Mouse (Mus musculus): Measurements from ENCODE around the gene Nlgn1. TPM values are rescaled to one million over a fixed set of nuclear protein-coding genes. Genes with fewer than 3 reads are reported as not detected.
"Not testable (repeated sequence)": the region's sequence is repeated elsewhere in the genome, so short reads cannot be mapped to it uniquely, and the experiment has no call there.

Gene Nlgn1
- polyA plus RNA-seq, 1 experiment from 2014 or later: 0.34 TPM

DNA sequence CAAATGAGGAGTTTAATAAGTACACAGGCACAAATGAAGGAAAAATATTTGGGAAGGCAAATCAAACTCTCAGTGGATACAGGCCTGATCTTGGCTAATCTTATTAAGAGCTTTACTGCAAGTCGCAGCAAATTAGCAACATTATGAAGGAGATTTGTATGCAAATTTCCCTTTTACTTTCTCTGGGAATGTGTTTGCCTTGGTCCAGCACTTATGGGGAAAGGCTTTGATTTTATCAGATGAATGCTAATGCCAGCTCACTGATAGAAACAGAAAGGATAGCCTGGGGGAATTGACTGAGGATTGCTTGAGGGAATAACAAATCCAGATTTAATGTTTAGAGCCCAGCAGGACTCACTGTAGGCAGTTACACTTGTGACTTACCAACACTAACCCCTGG lies 725.7 kb downstream of the Nlgn1 start:
- no peak overlapping the region for H3K9ac ChIP-seq (ENCODE audit: low read length)
- no peaks in the 10 kb centered on the region for H3K36me3 ChIP-seq (ENCODE audit: control insufficient read depth, insufficient read depth, low read length)
- H3K4me2 ChIP-seq (ENCODE audit: low read length): no peak overlapping the region
- no peaks in the 10 kb centered on the region for H3K9me3 ChIP-seq (ENCODE audit: control insufficient read depth, low read length)
- H3K4me3 ChIP-seq (ENCODE audit: control insufficient read depth in 1 of 2, insufficient read depth in 1 of 2, low read depth in 1 of 2, low read length in 2 of 2): no peak overlapping the region
- H3K4me1 ChIP-seq (ENCODE audit: control insufficient read depth in 2 of 2, insufficient read depth in 2 of 2, low read length in 2 of 2): no peaks in the 10 kb centered on the region
- 31% methylated on average over 1 of the region's 1 CpGs for WGBS
- H3K27me3 ChIP-seq (ENCODE audit: control insufficient read depth, insufficient read depth, low read length): no peaks in the 10 kb centered on the region
- no peak for ATAC-seq (ENCODE audit: insufficient number of reproducible peaks, insufficient read depth, low FRiP score, low read depth)
- no peak overlapping the region for H3K27ac ChIP-seq (replicated peaks in 1 of 2; ENCODE audit: control insufficient read depth in 1 of 2, insufficient read depth in 1 of 2, low read depth in 2 of 2, low read length in 2 of 2)

GRCm38 (mm10) chr3:25597513-25597912 lies 734.7 kb downstream of the Nlgn1 start:
- Histone ChIP-seq H3K9ac (ENCODE audit: low read length) (no peak overlapping the region), H3K4me3 (ENCODE audit: control insufficient read depth in 1 of 2, insufficient read depth in 1 of 2, low read depth in 1 of 2, low read length in 2 of 2) (no peak overlapping the region), H3K27ac (replicated peaks in 1 of 2; ENCODE audit: control insufficient read depth in 1 of 2, insufficient read depth in 1 of 2, low read depth in 2 of 2, low read length in 2 of 2) (no peak overlapping the region), H3K4me1 (ENCODE audit: control insufficient read depth in 2 of 2, insufficient read depth in 2 of 2, low read length in 2 of 2) (no peaks in the 10 kb centered on the region), H3K36me3 (ENCODE audit: control insufficient read depth, insufficient read depth, low read length) (no peaks in the 10 kb centered on the region), H3K27me3 (ENCODE audit: control insufficient read depth, insufficient read depth, low read length) (no peaks in the 10 kb centered on the region), H3K9me3 (ENCODE audit: control insufficient read depth, low read length) (no peaks in the 10 kb centered on the region), H3K4me2 (ENCODE audit: low read length) (no peak overlapping the region)
- no peak for ATAC-seq (ENCODE audit: insufficient number of reproducible peaks, insufficient read depth, low FRiP score, low read depth)
- 78% methylated on average over 5 of the region's 5 CpGs for WGBS

DNA sequence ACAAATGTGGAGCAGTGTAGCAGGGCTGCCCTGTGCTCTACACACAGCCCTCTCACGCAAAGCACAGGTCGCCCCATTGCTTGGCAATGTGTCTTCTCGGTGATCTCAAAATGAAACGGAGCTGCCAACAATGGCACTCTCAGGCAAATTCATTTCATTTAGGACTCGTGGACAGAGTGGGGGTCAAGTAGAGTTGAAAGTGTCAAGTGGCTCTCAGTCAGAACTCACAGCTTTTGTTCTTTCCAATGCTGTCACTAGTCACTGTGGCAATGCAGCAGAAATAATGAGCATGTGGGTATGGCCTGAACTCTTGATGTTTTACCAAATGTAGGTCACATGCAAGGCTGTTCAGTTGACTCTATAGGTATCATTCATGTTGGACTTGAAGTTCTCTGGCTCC lies 756.7 kb downstream of the Nlgn1 start:
- no peak for ATAC-seq (ENCODE audit: insufficient number of reproducible peaks, insufficient read depth, low FRiP score, low read depth)
- no peak overlapping the region for H3K4me3 ChIP-seq (ENCODE audit: control insufficient read depth in 1 of 2, insufficient read depth in 1 of 2, low read depth in 1 of 2, low read length in 2 of 2)
- H3K9ac ChIP-seq (ENCODE audit: low read length): no peak overlapping the region
- no peaks in the 10 kb centered on the region for H3K9me3 ChIP-seq (ENCODE audit: control insufficient read depth, low read length)
- H3K36me3 ChIP-seq (ENCODE audit: control insufficient read depth, insufficient read depth, low read length): no peaks in the 10 kb centered on the region
- no peak overlapping the region for H3K27ac ChIP-seq (replicated peaks in 1 of 2; ENCODE audit: control insufficient read depth in 1 of 2, insufficient read depth in 1 of 2, low read depth in 2 of 2, low read length in 2 of 2)
- no peak overlapping the region for H3K4me2 ChIP-seq (ENCODE audit: low read length)
- no peaks in the 10 kb centered on the region for H3K4me1 ChIP-seq (ENCODE audit: control insufficient read depth in 2 of 2, insufficient read depth in 2 of 2, low read length in 2 of 2)
- 59% methylated on average over 5 of the region's 5 CpGs for WGBS
- H3K27me3 ChIP-seq (ENCODE audit: control insufficient read depth, insufficient read depth, low read length): no peaks in the 10 kb centered on the region

DNA sequence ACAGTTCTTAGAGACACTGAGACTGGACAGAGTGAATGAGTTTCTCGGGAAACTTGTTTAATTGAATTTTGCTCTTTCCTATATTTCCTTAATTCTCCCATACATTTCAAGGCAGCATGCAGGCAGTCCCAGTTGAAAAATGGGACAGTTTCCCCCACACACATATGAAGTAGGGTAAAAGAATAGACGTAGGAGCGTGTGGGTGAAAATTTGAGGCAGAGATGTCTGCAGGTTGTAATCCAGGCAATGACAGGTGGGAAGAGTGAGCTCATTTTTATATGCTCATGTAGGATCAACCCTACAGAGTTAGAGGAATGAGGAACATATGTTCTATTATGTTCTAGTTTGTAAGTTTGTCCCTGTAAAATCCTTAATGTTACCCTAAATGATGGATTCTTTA lies 757.4 kb downstream of the Nlgn1 start:
- H3K36me3 ChIP-seq (ENCODE audit: control insufficient read depth, insufficient read depth, low read length): no peaks in the 10 kb centered on the region
- no peak for ATAC-seq (ENCODE audit: insufficient number of reproducible peaks, insufficient read depth, low FRiP score, low read depth)
- H3K4me2 ChIP-seq (ENCODE audit: low read length): no peak overlapping the region
- H3K9me3 ChIP-seq (ENCODE audit: control insufficient read depth, low read length): no peaks in the 10 kb centered on the region
- 81% methylated on average over 3 of the region's 3 CpGs for WGBS
- no peak overlapping the region for H3K4me3 ChIP-seq (ENCODE audit: control insufficient read depth in 1 of 2, insufficient read depth in 1 of 2, low read depth in 1 of 2, low read length in 2 of 2)
- H3K27ac ChIP-seq (replicated peaks in 1 of 2; ENCODE audit: control insufficient read depth in 1 of 2, insufficient read depth in 1 of 2, low read depth in 2 of 2, low read length in 2 of 2): no peak overlapping the region
- H3K27me3 ChIP-seq (ENCODE audit: control insufficient read depth, insufficient read depth, low read length): no peaks in the 10 kb centered on the region
- no peaks in the 10 kb centered on the region for H3K4me1 ChIP-seq (ENCODE audit: control insufficient read depth in 2 of 2, insufficient read depth in 2 of 2, low read length in 2 of 2)
- no peak overlapping the region for H3K9ac ChIP-seq (ENCODE audit: low read length)

GRCm38 (mm10) chr3:25558513-25558912 lies 773.7 kb downstream of the Nlgn1 start:
- not testable (repeated sequence) for H3K4me3 ChIP-seq (ENCODE audit: control insufficient read depth in 1 of 2, insufficient read depth in 1 of 2, low read depth in 1 of 2, low read length in 2 of 2); H3K27me3 ChIP-seq (ENCODE audit: control insufficient read depth, insufficient read depth, low read length); H3K9me3 ChIP-seq (ENCODE audit: control insufficient read depth, low read length); ATAC-seq (ENCODE audit: insufficient number of reproducible peaks, insufficient read depth, low FRiP score, low read depth); H3K9ac ChIP-seq (ENCODE audit: low read length); H3K27ac ChIP-seq (replicated peaks in 1 of 2; ENCODE audit: control insufficient read depth in 1 of 2, insufficient read depth in 1 of 2, low read depth in 2 of 2, low read length in 2 of 2); H3K36me3 ChIP-seq (ENCODE audit: control insufficient read depth, insufficient read depth, low read length); H3K4me1 ChIP-seq (ENCODE audit: control insufficient read depth in 2 of 2, insufficient read depth in 2 of 2, low read length in 2 of 2); H3K4me2 ChIP-seq (ENCODE audit: low read length)
- 81% methylated on average over 1 of the region's 1 CpGs for WGBS

DNA sequence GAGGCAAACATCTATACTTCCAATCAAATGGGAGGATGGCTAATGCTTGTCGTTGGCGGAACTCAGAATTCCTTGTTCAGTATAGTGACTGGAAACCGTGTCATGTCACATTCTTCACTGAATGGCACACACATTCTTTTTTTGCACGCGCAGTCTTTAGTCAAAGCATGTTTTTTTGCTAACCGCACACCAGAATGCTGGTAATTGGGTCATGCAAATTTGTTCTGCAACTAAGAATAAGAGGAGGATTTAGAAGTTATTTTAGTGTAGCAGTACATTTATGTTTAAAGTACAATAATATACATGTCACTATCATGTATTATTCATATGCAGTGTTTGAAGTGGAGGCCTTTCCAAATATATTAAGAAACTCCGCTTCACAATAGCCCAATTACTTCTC lies 783.2 kb downstream of the Nlgn1 start:
- H3K4me2 ChIP-seq (ENCODE audit: low read length); ATAC-seq (ENCODE audit: insufficient number of reproducible peaks, insufficient read depth, low FRiP score, low read depth); H3K36me3 ChIP-seq (ENCODE audit: control insufficient read depth, insufficient read depth, low read length); H3K4me3 ChIP-seq (ENCODE audit: control insufficient read depth in 1 of 2, insufficient read depth in 1 of 2, low read depth in 1 of 2, low read length in 2 of 2); H3K27ac ChIP-seq (replicated peaks in 1 of 2; ENCODE audit: control insufficient read depth in 1 of 2, insufficient read depth in 1 of 2, low read depth in 2 of 2, low read length in 2 of 2); H3K27me3 ChIP-seq (ENCODE audit: control insufficient read depth, insufficient read depth, low read length); H3K9ac ChIP-seq (ENCODE audit: low read length); H3K9me3 ChIP-seq (ENCODE audit: control insufficient read depth, low read length); H3K4me1 ChIP-seq (ENCODE audit: control insufficient read depth in 2 of 2, insufficient read depth in 2 of 2, low read length in 2 of 2): not testable (repeated sequence)
- 84% methylated on average over 4 of the region's 7 CpGs for WGBS

DNA sequence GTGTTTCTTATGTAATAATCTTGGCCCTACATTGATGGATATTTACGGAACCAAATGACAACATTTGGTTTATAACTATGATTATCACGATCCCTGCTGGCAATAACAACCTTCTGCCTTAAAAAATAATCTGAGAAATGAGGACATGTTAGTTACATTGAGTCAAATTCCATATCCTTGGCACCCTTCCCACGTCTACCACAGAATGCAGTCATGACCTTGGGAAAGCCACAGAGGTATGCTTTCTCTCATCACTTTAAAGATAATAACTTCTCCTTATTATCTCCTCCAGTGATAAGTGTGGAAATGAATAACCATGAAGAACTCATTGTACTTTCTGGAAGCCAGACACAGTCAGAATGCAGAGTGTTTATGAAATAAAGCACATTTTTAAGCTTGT lies 808.0 kb downstream of the Nlgn1 start:
- H3K9me3 ChIP-seq (ENCODE audit: control insufficient read depth, low read length); H3K4me3 ChIP-seq (ENCODE audit: control insufficient read depth in 1 of 2, insufficient read depth in 1 of 2, low read depth in 1 of 2, low read length in 2 of 2); H3K36me3 ChIP-seq (ENCODE audit: control insufficient read depth, insufficient read depth, low read length); H3K27me3 ChIP-seq (ENCODE audit: control insufficient read depth, insufficient read depth, low read length); ATAC-seq (ENCODE audit: insufficient number of reproducible peaks, insufficient read depth, low FRiP score, low read depth); H3K4me2 ChIP-seq (ENCODE audit: low read length); H3K9ac ChIP-seq (ENCODE audit: low read length); H3K4me1 ChIP-seq (ENCODE audit: control insufficient read depth in 2 of 2, insufficient read depth in 2 of 2, low read length in 2 of 2); H3K27ac ChIP-seq (replicated peaks in 1 of 2; ENCODE audit: control insufficient read depth in 1 of 2, insufficient read depth in 1 of 2, low read depth in 2 of 2, low read length in 2 of 2): not testable (repeated sequence)
- WGBS: 13% methylated on average over 1 of the region's 3 CpGs

GRCm38 (mm10) chr3:25463051-25463450 lies 869.2 kb downstream of the Nlgn1 start:
- no peak overlapping the region for H3K4me3 ChIP-seq (ENCODE audit: control insufficient read depth in 1 of 2, insufficient read depth in 1 of 2, low read depth in 1 of 2, low read length in 2 of 2)
- H3K4me2 ChIP-seq (ENCODE audit: low read length): no peak overlapping the region
- H3K4me1 ChIP-seq (ENCODE audit: control insufficient read depth in 2 of 2, insufficient read depth in 2 of 2, low read length in 2 of 2): no peaks in the 10 kb centered on the region
- H3K9me3 ChIP-seq (ENCODE audit: control insufficient read depth, low read length): no peaks in the 10 kb centered on the region
- no peaks in the 10 kb centered on the region for H3K27me3 ChIP-seq (ENCODE audit: control insufficient read depth, insufficient read depth, low read length)
- no peak overlapping the region for H3K9ac ChIP-seq (ENCODE audit: low read length)
- no peak overlapping the region for H3K27ac ChIP-seq (replicated peaks in 1 of 2; ENCODE audit: control insufficient read depth in 1 of 2, insufficient read depth in 1 of 2, low read depth in 2 of 2, low read length in 2 of 2)
- whole genome bisulfite sequencing: 74% methylated on average over 2 of the region's 2 CpGs
- no peaks in the 10 kb centered on the region for H3K36me3 ChIP-seq (ENCODE audit: control insufficient read depth, insufficient read depth, low read length)
- ATAC-seq (ENCODE audit: insufficient number of reproducible peaks, insufficient read depth, low FRiP score, low read depth): no peak
